In the genomic region with DNA sequence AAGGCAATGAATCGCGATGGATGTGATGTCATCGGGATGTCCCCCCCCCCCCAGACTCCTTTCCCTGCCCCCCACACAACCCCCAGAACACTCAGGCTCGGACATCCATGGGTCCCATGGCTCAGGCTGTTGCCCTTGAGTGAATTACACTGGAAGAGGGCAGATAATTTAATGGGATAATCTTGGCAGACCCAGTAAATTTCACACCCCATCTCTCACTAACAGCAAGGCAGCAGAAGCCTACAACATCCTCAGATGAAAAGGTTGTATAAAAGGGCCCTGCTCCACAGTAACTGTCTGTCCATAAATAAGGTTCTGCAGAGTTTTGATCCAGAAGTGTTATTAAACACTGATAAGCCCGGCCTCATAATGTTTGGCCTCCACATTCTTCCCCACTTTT, we compare ENCODE assay signal across 19 mouse cellular contexts. TPM values are rescaled to one million over a fixed set of nuclear protein-coding genes. Genes with fewer than 3 reads are reported as not detected.
A peak's percentile ranks its signal among the peaks of the same experiment; 100 is the strongest.
DNase-seq lines count a peak whose midpoint lies in the region; ATAC-seq and TF ChIP-seq lines count a peak whose summit lies in the region.
"Had no signal": no experiment of that assay in that cellular context is flagged by ENCODE, and none has a peak within 500 bp of the region (broad histone marks: within the 10 kb centered on the region; RNA-seq: fewer than 3 reads in every experiment).

No protein-coding gene starts in this region.

- H3K27ac ChIP-seq in heart, embryonic 15.5 days, result peak overlapping the region; percentile 43; the same call in 1 of the 2 replicates
- peak overlapping the region; percentile 90 for H3K27ac ChIP-seq in lung, embryonic 14.5 days (ENCODE audit: low read depth)
- peak overlapping the region; percentile 70; the same call in 1 of the 2 replicates for H3K27ac ChIP-seq in limb, embryonic 10.5 days
- H3K27ac ChIP-seq: hindbrain, embryonic 12.5 days; left cerebral cortex, adult 2 months; liver, embryonic 14.5 days had no signal

- no peaks in the 10 kb centered on the region for H3K36me3 ChIP-seq in heart, embryonic 15.5 days
- no peaks in the 10 kb centered on the region for H3K36me3 ChIP-seq in lung, embryonic 14.5 days (ENCODE audit: insufficient read depth)
- no peaks in the 10 kb centered on the region for H3K36me3 ChIP-seq in limb, embryonic 10.5 days
- H3K36me3 ChIP-seq: hindbrain, embryonic 12.5 days; limb, embryonic 12.5 days had no signal

- WGBS in heart, embryonic 15.5 days, result 62% methylated on average over 5 of the region's 5 CpGs
- WGBS in lung, embryonic 14.5 days, result 20% methylated on average over 5 of the region's 5 CpGs
- WGBS in lung, adult 2 months, result 38% methylated on average over 5 of the region's 5 CpGs
- WGBS in limb, embryonic 10.5 days, result 60% methylated on average over 5 of the region's 5 CpGs

- H3K4me2 ChIP-seq in heart, embryonic 15.5 days, result no peak overlapping the region
- H3K4me2 ChIP-seq in lung, embryonic 14.5 days, result peak overlapping the region; percentile 43
- H3K4me2 ChIP-seq: heart, embryonic 11.5 days; hindbrain, embryonic 12.5 days; limb, embryonic 12.5 days had no signal

- intact Hi-C loops in heart, postnatal 25 days (cut with DNase I), result no loop called here

- ATAC-seq in heart, embryonic 15.5 days (replicated peaks; ENCODE audit: insufficient number of reproducible peaks, insufficient read depth, low FRiP score, low read depth), result no peak
- peak; percentile 94 for ATAC-seq in lung, embryonic 14.5 days (ENCODE audit: insufficient read depth)
- ATAC-seq: forebrain, embryonic 14.5 days had no signal

- H3K27me3 ChIP-seq in heart, embryonic 15.5 days, result no peaks in the 10 kb centered on the region
- H3K27me3 ChIP-seq in lung, embryonic 14.5 days (ENCODE audit: insufficient read depth, low read length), result no peaks in the 10 kb centered on the region
- peaks cover 9% of the 10 kb centered on the region; the same call in 1 of the 2 replicates for H3K27me3 ChIP-seq in limb, embryonic 10.5 days (ENCODE audit: low read depth, poor library complexity, severe bottlenecking)
- H3K27me3 ChIP-seq: CH12.LX had no signal

- H3K9ac ChIP-seq in heart, embryonic 15.5 days, result no peak overlapping the region
- no peak overlapping the region for H3K9ac ChIP-seq in lung, embryonic 14.5 days
- H3K9ac ChIP-seq: hindbrain, embryonic 12.5 days; limb, embryonic 12.5 days; liver, embryonic 14.5 days had no signal

- no peak for TF ChIP-seq CTCF in lung, embryonic 14.5 days (IDR thresholded peaks at IDR 0.05; ENCODE audit: low read depth)
- no peak for TF ChIP-seq CTCF in lung, adult 2 months (IDR thresholded peaks at IDR 0.05; ENCODE audit: insufficient read depth, low read length)

- peaks cover 68% of the 10 kb centered on the region for H3K4me1 ChIP-seq in heart, embryonic 15.5 days (replicated peaks)
- H3K4me1 ChIP-seq in lung, embryonic 14.5 days (ENCODE audit: insufficient read depth), result peaks cover 37% of the 10 kb centered on the region
- H3K4me1 ChIP-seq in lung, adult 2 months (ENCODE audit: control insufficient read depth, insufficient read depth, low read length), result no peaks in the 10 kb centered on the region; the same call in 1 of the 2 replicates
- peaks cover 60% of the 10 kb centered on the region for H3K4me1 ChIP-seq in limb, embryonic 10.5 days
- H3K4me1 ChIP-seq: megakaryocyte, embryonic 14.5 days had no signal

- H3K4me3 ChIP-seq in heart, embryonic 15.5 days, result no peak overlapping the region
- no peak overlapping the region for H3K4me3 ChIP-seq in lung, embryonic 14.5 days (ENCODE audit: low read depth, low read length)
- H3K4me3 ChIP-seq in lung, adult 2 months (replicated peaks; ENCODE audit: extremely low read depth, low read depth, low read length), result no peak overlapping the region
- H3K4me3 ChIP-seq in limb, embryonic 10.5 days, result no peak overlapping the region
- H3K4me3 ChIP-seq: hindbrain, embryonic 12.5 days; left cerebral cortex, adult 2 months; limb, embryonic 12.5 days; megakaryocyte, embryonic 14.5 days had no signal

- no peak for TF ChIP-seq POLR2A in lung, adult 2 months (IDR thresholded peaks at IDR 0.05; ENCODE audit: borderline replicate concordance, extremely low read depth, low read depth, low read length)

- no peak for DNase-seq in heart, postnatal 25 days (ENCODE audit: low spot score)
- peak; percentile 94 for DNase-seq in lung, embryonic 14.5 days
- DNase-seq in lung, adult 2 months, result no peak
- DNase-seq in limb, embryonic 10.5 days (ENCODE audit: low spot score), result peak; percentile 4
- peak; percentile 32 to 57 for DNase-seq in lung, postnatal 4 days
- DNase-seq in layer of hippocampus, adult 9-11 months, result no peak
- DNase-seq: cerebellum, adult 9-11 months; gastrocnemius, postnatal 36 days; spleen, adult 18-20 months; thymus, postnatal 25 days had no signal

- no peaks in the 10 kb centered on the region for H3K9me3 ChIP-seq in heart, embryonic 15.5 days (replicated peaks)
- no peaks in the 10 kb centered on the region for H3K9me3 ChIP-seq in lung, embryonic 14.5 days (ENCODE audit: low read depth, low read length)
- H3K9me3 ChIP-seq in limb, embryonic 10.5 days (replicated peaks), result no peaks in the 10 kb centered on the region
- H3K9me3 ChIP-seq: hindbrain, embryonic 12.5 days; limb, embryonic 12.5 days; megakaryocyte, embryonic 14.5 days had no signal

RNA-seq across cellular contexts. Expression of a gene that starts 6.3 kb away (rescaled TPM):
- polyA plus RNA-seq in heart, embryonic 15.5 days (2015; fragmentation: Nextera tagmentation; extraction: Ambion mirVana), result 12.9 and 15.1 TPM in 2 replicates
- total RNA-seq in heart, postnatal 25 days (2021), result 1 to 10 TPM; 7.7 to 9.7 TPM
- polyA plus RNA-seq in lung, embryonic 14.5 days (2014; fragmentation: Nextera tagmentation; extraction: Ambion mirVana), result 23.4 and 23.8 TPM in 2 replicates
- 2.2 and 2.6 TPM in 2 replicates for polyA plus RNA-seq in lung, adult 2 months (2012; rRNA removed)
- 10.6 and 14.0 TPM in 2 replicates for polyA plus RNA-seq in limb, embryonic 10.5 days (2016; fragmentation: Nextera tagmentation; extraction: Ambion mirVana)
- total RNA-seq: CH12.LX had no signal

Comparison
In these comparisons a context has a peak if more than half of its experiments do, and no peak if none do; other contexts are left out.
1. DNase-seq: peak in lung, embryonic 14.5 days (single experiment), limb, embryonic 10.5 days (single experiment) and lung, postnatal 4 days (2 of 2); none in heart, postnatal 25 days (single experiment), lung, adult 2 months (single experiment) and layer of hippocampus, adult 9-11 months (single experiment).
2. Peak in every context shown above with its lines, with median percentiles within 50 percentile points of each other: H3K27ac ChIP-seq.